Mouse (Mus musculus) stomach, postnatal 0 days (tissue): ENCODE measurements around the gene Elmo1.

Source experiments
- CTCF ChIP-seq: IDR thresholded peaks from 2 replicates; pipeline ENCODE4 v1.5.1; 2016; ENCODE audit warnings: antibody characterized with exemption, low read depth, mild to moderate bottlenecking, moderate library complexity
- EP300 ChIP-seq: optimal IDR thresholded peaks from 2 replicates; pipeline ENCODE3; 2016; ENCODE audit warnings: antibody characterized with exemption

GRCm38 (mm10) chr13:20300626-20301025, 210.2 kb downstream of the Elmo1 start:
- TF ChIP-seq CTCF: no peak
- no peak for TF ChIP-seq EP300
